Mouse (Mus musculus) hindbrain, embryonic 11.5 days (tissue): Measurements from ENCODE around the gene Kank1. TPM values are rescaled to one million over a fixed set of nuclear protein-coding genes. Genes with fewer than 3 reads are reported as not detected.

Experiments used
- ATAC-seq: fragments of 200-750 bp; cut with Nextera tagmentation; 2 replicates; pipeline ENCODE4 v1.8.0; 2017; ENCODE audit warnings: mild to moderate bottlenecking, moderate TSS enrichment, moderate library complexity; ENCODE audit not compliant: low FRiP score
- DNase-seq: peaks from one replicate; pipeline ENCODE4 v3.0.0-alpha.2; 2015; ENCODE audit warnings: low spot score
- H3K27ac ChIP-seq: fragments of 300-500 bp; sonication (generic); 2 replicates; pipeline ENCODE4 v1.5.1; 2014; ENCODE audit warnings: mild to moderate bottlenecking, low read depth, low read length
- H3K27me3 ChIP-seq: fragments of 300-500 bp; sonication (generic); 2 replicates; pipeline ENCODE4 v1.6.1; 2014; ENCODE audit warnings: mild to moderate bottlenecking, low read length, moderate library complexity, mixed read lengths; ENCODE audit not compliant: control insufficient read depth, insufficient read depth
- H3K36me3 ChIP-seq: fragments of 300-500 bp; sonication (generic); 2 replicates; pipeline ENCODE4 v1.6.1; 2014; ENCODE audit warnings: mild to moderate bottlenecking, low read length, moderate library complexity, mixed read lengths; ENCODE audit not compliant: control insufficient read depth, insufficient read depth
- H3K4me1 ChIP-seq: fragments of 300-500 bp; sonication (generic); replicated peaks from 2 replicates; pipeline ENCODE4 v1.6.1; 2014; ENCODE audit warnings: low read length, mixed read lengths; ENCODE audit not compliant: control insufficient read depth, insufficient read depth
- H3K4me2 ChIP-seq: fragments of 300-500 bp; sonication (generic); replicated peaks from 2 replicates; pipeline ENCODE4 v1.6.1; 2014; ENCODE audit warnings: mild to moderate bottlenecking, low read depth, low read length
- H3K4me3 ChIP-seq: fragments of 300-500 bp; sonication (generic); 2 replicates; pipeline ENCODE4 v1.5.1; 2014; ENCODE audit warnings: low read depth, low read length
- H3K9ac ChIP-seq: fragments of 300-500 bp; sonication (generic); 2 replicates; pipeline ENCODE4 v1.6.1; 2014; ENCODE audit warnings: low read depth, low read length
- H3K9me3 ChIP-seq: fragments of 300-500 bp; sonication (generic); 2 replicates; pipeline ENCODE4 v1.6.1; 2016; ENCODE audit warnings: low read length; ENCODE audit not compliant: control insufficient read depth
- WGBS: fragments of 180-500 bp; shearing (Covaris S2); extraction: QIAGEN DNeasy Blood & Tissue Kit; methylation state at CpG from one replicate; pipeline ENCODE4 v1.1.7; 2014; 5-methylcytosine and 5-hydroxymethylcytosine counted together
- polyA plus RNA-seq: library from polyadenylated mRNA; unstranded; fragments of >200 nt; fragmentation: Nextera tagmentation; extraction: Ambion mirVana; gene quantifications from 2 replicates; pipeline ENCODE4 v1.2.1, GENCODE M21; 2014

The Kank1 gene
- polyA plus RNA-seq, 1 experiment from 2014 or later, result 12.0 TPM

- Histone ChIP-seq H3K27ac (no peak overlapping the region), H3K4me1 (no peaks in the 10 kb centered on the region), H3K9me3 (no peaks in the 10 kb centered on the region), H3K4me2 (no peak overlapping the region), H3K4me3 (no peak overlapping the region), H3K27me3 (no peaks in the 10 kb centered on the region), H3K36me3 (no peaks in the 10 kb centered on the region), H3K9ac (no peak overlapping the region)
- ATAC-seq (no peak), DNase-seq (no peak)
- 85% methylated on average over 2 of the region's 2 CpGs for WGBS
These were observed 16.2 kb upstream of the Kank1 start for GRCm38 (mm10) chr19:25220611-25221010.

DNA sequence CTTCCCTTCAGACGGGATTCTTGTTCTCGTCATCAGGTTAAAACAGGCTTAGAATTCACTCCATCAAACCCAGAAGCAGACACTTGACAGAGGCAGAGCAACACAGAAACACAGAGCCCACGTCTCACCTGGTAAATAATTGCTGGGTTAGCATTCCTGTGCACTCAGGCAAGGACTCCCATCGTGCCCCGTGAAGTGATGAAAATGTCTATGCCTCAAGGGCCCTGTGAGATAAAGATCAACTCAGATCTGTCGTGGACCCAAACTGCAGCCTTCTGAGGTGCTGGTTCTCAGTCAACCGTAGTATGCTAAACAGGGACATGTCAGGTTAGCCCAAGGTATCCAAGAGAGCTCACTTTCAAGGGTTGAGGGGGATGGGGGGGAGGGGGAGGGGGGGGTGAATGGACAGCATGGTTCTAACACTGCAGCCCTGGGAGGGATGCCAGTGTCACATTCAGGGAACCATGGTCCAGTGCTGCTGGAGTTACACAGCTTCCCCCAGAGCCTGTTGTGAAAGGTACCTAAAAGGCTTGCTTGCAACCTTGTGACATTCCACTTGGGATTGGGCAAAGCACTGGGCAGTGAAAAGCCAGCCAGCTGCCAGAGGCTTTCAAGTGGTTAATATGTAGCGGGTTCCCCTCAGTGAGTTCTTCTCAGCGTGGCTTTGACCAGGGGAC, 14.7 kb upstream of the Kank1 start:
- no peak overlapping the region for H3K27ac ChIP-seq
- WGBS, result 67% methylated on average over 9 of the region's 9 CpGs

GRCm38 (mm10) chr19:25230058-25230974, 6.5 kb upstream of the Kank1 start:
- no peaks in the 10 kb centered on the region for H3K36me3 ChIP-seq
- no peak for DNase-seq
- H3K27ac ChIP-seq, result no peak overlapping the region
- H3K4me3 ChIP-seq, result no peak overlapping the region
- H3K9ac ChIP-seq, result no peak overlapping the region
- WGBS, result 71% methylated on average over 4 of the region's 4 CpGs
- H3K9me3 ChIP-seq, result no peaks in the 10 kb centered on the region
- no peak overlapping the region for H3K4me2 ChIP-seq
- H3K27me3 ChIP-seq, result peaks cover 2% of the 10 kb centered on the region; the same call in 1 of the 2 replicates
- H3K4me1 ChIP-seq, result no peaks in the 10 kb centered on the region
- 0 out of 2 replicates have a peak, but pooled peaks have one; percentile 6 for ATAC-seq

More for the DNA sequence above, 14.7 kb upstream of the Kank1 start:
- Histone ChIP-seq H3K4me1 (no peaks in the 10 kb centered on the region), H3K9ac (no peak overlapping the region), H3K27me3 (no peaks in the 10 kb centered on the region), H3K4me3 (no peak overlapping the region), H3K36me3 (no peaks in the 10 kb centered on the region), H3K9me3 (no peaks in the 10 kb centered on the region), H3K4me2 (no peak overlapping the region)
- no peak for DNase-seq
- no peak for ATAC-seq

DNA sequence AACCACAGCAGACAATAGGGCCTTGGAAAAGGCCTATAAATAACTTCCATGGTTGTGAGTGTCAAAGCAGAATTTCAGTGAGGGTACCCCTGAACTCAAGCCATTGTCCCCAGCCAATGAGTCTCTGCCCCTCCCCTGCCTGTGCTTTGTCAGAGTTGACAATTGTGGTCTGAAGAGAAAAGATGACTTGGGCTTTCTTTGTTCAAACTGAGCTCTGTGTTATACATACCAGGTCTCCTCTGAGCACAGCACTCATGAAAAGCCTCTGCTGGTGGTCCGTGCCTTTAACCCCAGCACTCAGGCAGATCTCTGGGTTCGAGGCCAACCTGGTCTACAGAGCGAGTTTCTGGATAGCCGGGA, 5.8 kb upstream of the Kank1 start:
- Histone ChIP-seq H3K27ac (no peak overlapping the region), H3K4me3 (no peak overlapping the region)
- WGBS, result 32% methylated on average over 4 of the region's 4 CpGs

GRCm38 (mm10) chr19:25232032-25232431, 4.7 kb upstream of the Kank1 start:
- no peak overlapping the region for H3K27ac ChIP-seq
- H3K27me3 ChIP-seq, result peaks cover 5% of the 10 kb centered on the region; the same call in 1 of the 2 replicates
- H3K4me2 ChIP-seq, result no peak overlapping the region
- no peak for DNase-seq
- H3K4me3 ChIP-seq, result no peak overlapping the region
- H3K36me3 ChIP-seq, result no peaks in the 10 kb centered on the region
- H3K9ac ChIP-seq, result no peak overlapping the region
- ATAC-seq, result no peak
- WGBS, result 51% methylated on average over 10 of the region's 10 CpGs
- H3K9me3 ChIP-seq, result no peaks in the 10 kb centered on the region
- H3K4me1 ChIP-seq, result no peaks in the 10 kb centered on the region

More for the DNA sequence above, 5.8 kb upstream of the Kank1 start:
- no peaks in the 10 kb centered on the region for H3K4me1 ChIP-seq
- ATAC-seq (peak; percentile 45), DNase-seq (peak; percentile 35)
- H3K9ac ChIP-seq, result no peak overlapping the region
- H3K36me3 ChIP-seq, result no peaks in the 10 kb centered on the region
- no peak overlapping the region for H3K4me2 ChIP-seq
- H3K27me3 ChIP-seq, result peaks cover 5% of the 10 kb centered on the region; the same call in 1 of the 2 replicates
- H3K9me3 ChIP-seq, result no peaks in the 10 kb centered on the region

DNA sequence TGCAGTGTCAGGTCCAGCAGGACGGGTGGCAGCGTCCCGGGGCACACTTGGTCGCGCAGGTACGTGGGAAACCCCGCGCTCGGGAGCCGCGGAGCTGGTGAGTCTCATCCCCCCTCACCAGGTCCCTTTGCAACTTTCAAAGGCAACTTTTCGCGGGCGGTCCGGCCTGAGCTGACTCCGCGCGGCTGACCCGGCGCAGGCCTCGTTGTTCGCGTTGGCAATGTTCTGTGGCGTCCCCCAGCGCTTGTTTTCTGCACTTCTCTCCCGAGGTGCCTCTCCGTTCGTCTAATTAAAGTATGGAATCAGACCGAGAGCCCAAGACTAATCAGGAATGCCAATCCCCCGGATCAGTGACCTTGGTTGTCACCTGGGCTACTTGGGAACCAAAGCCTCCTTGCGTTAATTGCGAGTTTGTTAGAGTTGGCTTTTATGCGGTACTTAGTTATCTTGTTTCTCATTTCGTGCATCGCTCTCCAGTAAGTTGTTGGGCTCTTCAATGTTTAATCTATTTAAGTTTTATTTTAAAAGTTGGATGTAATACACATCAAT, 791 bp downstream of the Kank1 start:
- WGBS, result 0% methylated on average over 35 of the region's 35 CpGs
- H3K27me3 ChIP-seq, result peaks cover 7% of the 10 kb centered on the region; the same call in 1 of the 2 replicates
- peak overlapping the region; percentile 67 for H3K9ac ChIP-seq
- H3K36me3 ChIP-seq, result no peaks in the 10 kb centered on the region
- H3K4me2 ChIP-seq, result peak overlapping the region; percentile 99
- peak; percentile 70 for DNase-seq
- 0 out of 2 replicates have a peak overlapping the region, but pooled peaks have one; percentile 31 for H3K27ac ChIP-seq
- no peaks in the 10 kb centered on the region for H3K9me3 ChIP-seq
- H3K4me3 ChIP-seq, result peak overlapping the region; percentile 72
- ATAC-seq, result peak; percentile 48
- no peaks in the 10 kb centered on the region for H3K4me1 ChIP-seq

GRCm38 (mm10) chr19:25238121-25238520, 1.3 kb downstream of the Kank1 start:
- DNase-seq (peak; percentile 34), ATAC-seq (no peak)
- H3K4me1 ChIP-seq, result no peaks in the 10 kb centered on the region
- peak overlapping the region; percentile 72 for H3K4me3 ChIP-seq
- no peaks in the 10 kb centered on the region for H3K36me3 ChIP-seq
- no peaks in the 10 kb centered on the region for H3K9me3 ChIP-seq
- 6% methylated on average over 13 of the region's 13 CpGs for WGBS
- H3K27ac ChIP-seq, result no peak overlapping the region
- peak overlapping the region; percentile 99 for H3K4me2 ChIP-seq
- peaks cover 7% of the 10 kb centered on the region; the same call in 1 of the 2 replicates for H3K27me3 ChIP-seq
- no peak overlapping the region for H3K9ac ChIP-seq

DNA sequence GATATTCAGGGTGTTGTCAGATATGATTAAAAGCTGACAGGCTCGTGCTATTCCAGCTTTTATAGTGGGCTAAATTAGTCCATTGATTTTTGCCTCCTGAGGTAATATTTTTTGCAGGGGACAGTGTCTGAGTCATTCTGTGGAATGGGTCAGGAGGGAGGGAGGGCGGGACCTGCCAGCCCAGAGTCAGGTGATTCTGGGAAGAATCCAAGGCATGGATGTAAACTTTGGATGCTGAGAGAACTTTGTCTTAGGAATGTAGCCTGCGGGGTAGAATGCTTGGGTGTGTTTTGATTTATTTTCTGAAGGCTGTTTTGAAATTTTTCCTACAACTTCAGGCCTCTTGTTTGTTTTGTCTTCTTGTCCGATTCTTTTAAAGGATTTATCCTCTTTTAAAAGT, 6.8 kb downstream of the Kank1 start:
- Histone ChIP-seq H3K4me2 (no peak overlapping the region), H3K27ac (no peak overlapping the region), H3K4me3 (no peak overlapping the region), H3K27me3 (no peaks in the 10 kb centered on the region), H3K36me3 (no peaks in the 10 kb centered on the region), H3K4me1 (no peaks in the 10 kb centered on the region), H3K9me3 (no peaks in the 10 kb centered on the region), H3K9ac (no peak overlapping the region)
- ATAC-seq (no peak), DNase-seq (no peak)
- 86% methylated on average over 4 of the region's 4 CpGs for WGBS
